Mouse (Mus musculus) adrenal gland, adult 8-10 months (tissue): ENCODE results near the gene Vmn2r106. TPM values are rescaled to one million over a fixed set of nuclear protein-coding genes. Genes with fewer than 3 reads are reported as not detected.

Source experiments
- DNase-seq: peaks from one replicate; pipeline ENCODE4 v3.0.0; 2022
- total RNA-seq, 4 experiments: library from RNA; stranded (reverse); gene quantifications; 2 replicates each; pipeline ENCODE4 v1.2.4; 2022

Gene Vmn2r106
- not detected for total RNA-seq

DNA sequence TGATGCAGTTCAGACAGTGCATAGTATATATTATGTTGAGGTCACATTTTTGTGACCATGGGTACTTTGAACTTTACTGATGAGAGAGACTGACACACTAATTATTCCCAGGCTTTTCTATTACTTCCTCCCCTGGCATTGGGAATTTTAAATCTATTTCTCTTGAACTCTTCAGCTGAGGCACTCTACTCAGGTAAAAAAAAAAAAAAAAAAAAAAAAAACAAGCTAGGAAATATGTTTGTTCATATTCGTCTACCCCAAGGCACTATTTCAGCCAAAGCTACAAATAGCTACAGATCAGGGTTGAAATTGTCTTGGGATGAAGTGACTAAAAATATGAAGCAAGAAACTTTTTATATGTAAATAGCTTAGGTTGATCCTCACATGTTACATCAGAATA, at the start of gene Vmn2r106:
Gene Vmn2r106 (minus strand): TSS at position 101 of the 400 bp plus-strand sequence.
- DNase-seq: no peak

DNA sequence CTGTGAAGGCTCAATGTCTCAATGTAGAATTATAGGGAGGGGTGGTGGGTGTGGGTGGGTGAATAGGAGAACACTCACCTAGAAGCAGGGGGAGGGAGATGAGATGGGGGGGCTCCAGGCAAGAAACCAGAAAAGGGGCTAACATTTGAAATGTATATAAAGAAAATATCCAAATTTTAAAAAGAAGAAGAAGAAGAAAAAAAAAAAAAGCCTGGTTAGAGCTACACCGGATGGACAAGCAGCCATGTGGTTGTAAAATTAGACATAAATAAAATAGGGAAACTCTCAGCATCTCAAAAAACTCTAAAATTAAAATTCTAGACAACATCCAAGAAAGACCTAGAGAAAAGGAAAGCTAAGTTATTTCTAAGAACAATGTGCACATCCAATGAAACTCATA, 20.4 kb upstream of the Vmn2r106 start:
- no peak for DNase-seq

DNA sequence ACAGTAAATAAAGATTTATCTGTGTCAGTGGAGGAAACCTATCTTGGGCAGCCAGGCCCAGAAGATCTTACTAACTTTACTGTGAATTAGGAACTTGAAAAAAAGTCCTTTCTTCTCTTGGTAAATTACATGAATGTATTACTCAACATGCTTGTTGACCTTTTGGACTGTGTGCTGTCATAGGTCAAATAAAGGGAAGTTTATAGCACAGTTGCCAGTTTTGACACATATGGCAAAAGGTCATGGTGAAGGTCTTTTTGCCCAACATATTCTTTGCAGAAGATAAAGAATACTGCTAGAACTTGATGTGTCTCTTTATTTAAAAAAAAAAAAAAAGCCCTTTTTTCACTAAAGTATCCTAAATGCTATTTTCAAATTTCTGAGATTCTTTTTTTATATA, 1.6 kb upstream of the Vmn2r106 start:
- no peak for DNase-seq

- no peak for DNase-seq
Measured at GRCm38 (mm10) chr17:20255522-20255921, 29.8 kb downstream of the Vmn2r106 start.

DNA sequence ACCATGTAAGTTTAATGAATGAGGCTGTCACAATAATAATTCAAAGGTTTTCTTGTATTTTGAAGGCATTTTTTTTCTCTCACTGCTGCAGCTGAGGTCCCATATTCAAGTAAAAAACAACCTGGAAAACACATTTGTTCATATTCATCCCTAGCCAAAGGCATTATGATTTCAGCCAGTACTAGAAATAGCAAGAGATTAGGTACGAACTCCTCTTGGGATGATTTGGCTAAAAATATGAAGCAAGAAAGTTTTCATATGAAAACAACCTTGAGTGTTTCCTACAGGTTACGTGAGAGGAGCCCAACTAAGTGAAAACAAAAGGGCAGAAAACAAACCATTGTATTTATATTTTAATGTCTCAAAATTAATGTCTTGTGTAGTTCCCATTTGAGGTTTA, 50.4 kb downstream of the Vmn2r106 start, which contains the start of gene Vmn2r105:
Gene Vmn2r105 (minus strand): TSS at position 101 of the 400 bp plus-strand sequence.
- no peak for DNase-seq

Other genes with a start within 250 kb of the Vmn2r106 start
- under 1 TPM in 1 of 4 experiments, not detected in 3; 0.03 TPM for gene Vmn2r104, start 237.2 kb downstream of the Vmn2r106 start, total RNA-seq
- not detected for gene Fpr-rs7, start 171.3 kb downstream of the Vmn2r106 start, total RNA-seq
- gene Fpr-rs6, start 102.5 kb downstream of the Vmn2r106 start, total RNA-seq: not detected
- not detected for gene Vmn2r105, start 50.5 kb downstream of the Vmn2r106 start, total RNA-seq
- not detected for gene Vmn2r107, start 59.7 kb upstream of the Vmn2r106 start, total RNA-seq
- gene Vmn1r224, start 128.6 kb upstream of the Vmn2r106 start, total RNA-seq: not detected
- gene Vmn2r108, start 195.8 kb upstream of the Vmn2r106 start, total RNA-seq: not detected
- gene Vmn1r225, start 212.6 kb upstream of the Vmn2r106 start, total RNA-seq: not detected